Mouse (Mus musculus): ENCODE results near the gene Wdr83. TPM values are rescaled to one million over a fixed set of nuclear protein-coding genes. Genes with fewer than 3 reads are reported as not detected.
A peak's percentile ranks its signal among the peaks of the same experiment; 100 is the strongest.

The Wdr83 gene
- polyA plus RNA-seq, 1 experiment from 2014 or later = 50.5 TPM

DNA sequence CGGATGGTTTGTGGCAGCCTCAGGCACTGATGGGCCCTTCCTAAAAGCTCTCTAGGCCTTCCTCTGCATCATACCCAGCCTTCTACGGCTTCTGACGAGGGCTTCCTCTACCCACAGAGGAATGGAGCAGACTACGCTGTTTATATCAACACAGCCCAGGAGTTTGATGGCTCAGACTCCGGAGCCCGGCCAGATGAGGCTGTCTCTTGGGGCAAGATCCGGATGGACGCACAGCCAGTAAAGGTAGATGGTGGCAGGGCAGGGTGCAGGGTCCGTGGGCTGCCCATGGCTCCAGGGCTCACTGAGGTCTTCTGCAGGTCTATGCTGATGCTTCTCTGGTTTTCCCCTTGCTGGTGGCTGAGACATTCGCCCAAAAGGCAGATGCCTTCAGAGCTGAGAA lies 6.5 kb downstream of the Wdr83 start:
- Histone ChIP-seq H3K27me3 (no peaks in the 10 kb centered on the region), H3K36me3 (peaks cover 48% of the 10 kb centered on the region), H3K9ac (no peak overlapping the region), H3K4me1 (replicated peaks) (peaks cover 29% of the 10 kb centered on the region), H3K27ac (no peak overlapping the region), H3K4me3 (no peak overlapping the region), H3K9me3 (no peaks in the 10 kb centered on the region), H3K4me2 (no peak overlapping the region)
- WGBS = 97% methylated on average over 10 of the region's 10 CpGs
- no peak for ATAC-seq (ENCODE audit: low FRiP score)

DNA sequence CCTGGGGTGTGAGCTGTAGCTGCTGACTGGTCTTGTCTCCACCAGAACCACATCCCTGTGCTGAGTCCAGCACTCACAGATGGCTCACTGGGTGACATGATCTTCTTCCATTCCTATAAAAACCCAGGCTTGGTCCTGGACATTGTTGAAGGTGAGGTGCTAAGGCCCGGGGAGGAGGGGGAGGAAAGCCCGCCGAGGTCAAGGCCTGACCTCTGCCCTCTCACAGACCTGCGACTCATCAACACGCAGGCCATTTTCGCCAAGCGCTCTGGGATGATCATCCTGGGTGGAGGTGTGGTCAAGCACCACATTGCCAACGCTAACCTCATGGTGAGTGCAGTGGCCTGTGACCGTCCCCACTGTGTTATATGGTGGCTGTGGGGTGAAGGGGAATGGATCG lies 6.9 kb downstream of the Wdr83 start:
- H3K4me3 ChIP-seq = no peak overlapping the region
- peaks cover 25% of the 10 kb centered on the region for H3K4me1 ChIP-seq (replicated peaks)
- H3K4me2 ChIP-seq = no peak overlapping the region
- peaks cover 49% of the 10 kb centered on the region for H3K36me3 ChIP-seq
- H3K9me3 ChIP-seq = no peaks in the 10 kb centered on the region
- 84% methylated on average over 10 of the region's 10 CpGs for WGBS
- ATAC-seq (ENCODE audit: low FRiP score) = no peak
- H3K27me3 ChIP-seq = no peaks in the 10 kb centered on the region
- no peak overlapping the region for H3K27ac ChIP-seq
- no peak overlapping the region for H3K9ac ChIP-seq

DNA sequence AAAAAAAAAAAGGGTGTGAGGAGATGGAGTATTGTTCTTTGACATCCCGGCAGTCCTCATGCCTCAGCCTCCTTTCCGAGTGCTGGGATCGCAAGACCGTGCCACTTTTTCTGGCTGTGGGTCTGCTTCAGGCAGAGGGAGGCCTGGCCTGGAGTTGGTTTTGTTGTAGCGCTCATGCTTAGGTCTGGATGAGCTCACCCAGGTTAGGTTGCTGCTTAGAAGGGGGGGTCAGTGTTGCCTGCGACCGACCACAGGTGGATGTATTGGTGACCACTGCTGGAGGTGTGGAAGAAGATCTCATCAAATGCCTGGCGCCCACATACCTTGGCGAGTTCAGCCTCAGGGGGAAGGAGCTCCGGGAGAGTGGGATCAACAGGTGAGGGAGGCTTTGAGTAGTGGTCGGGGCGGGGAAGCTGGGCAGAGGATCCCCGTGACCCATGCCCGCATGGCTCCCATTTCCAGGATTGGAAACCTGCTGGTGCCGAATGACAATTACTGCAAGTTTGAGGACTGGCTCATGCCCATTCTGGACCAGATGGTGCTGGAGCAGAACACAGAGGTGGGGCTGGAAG lies 8.0 kb downstream of the Wdr83 start:
- peaks cover 25% of the 10 kb centered on the region for H3K4me1 ChIP-seq (replicated peaks)
- no peak overlapping the region for H3K9ac ChIP-seq
- no peak for ATAC-seq (ENCODE audit: low FRiP score)
- peak overlapping the region; percentile 68 for H3K4me2 ChIP-seq
- no peak overlapping the region for H3K27ac ChIP-seq
- peaks cover 51% of the 10 kb centered on the region for H3K36me3 ChIP-seq
- H3K4me3 ChIP-seq = no peak overlapping the region
- 93% methylated on average over 15 of the region's 15 CpGs for WGBS
- H3K27me3 ChIP-seq = no peaks in the 10 kb centered on the region
- H3K9me3 ChIP-seq = no peaks in the 10 kb centered on the region

DNA sequence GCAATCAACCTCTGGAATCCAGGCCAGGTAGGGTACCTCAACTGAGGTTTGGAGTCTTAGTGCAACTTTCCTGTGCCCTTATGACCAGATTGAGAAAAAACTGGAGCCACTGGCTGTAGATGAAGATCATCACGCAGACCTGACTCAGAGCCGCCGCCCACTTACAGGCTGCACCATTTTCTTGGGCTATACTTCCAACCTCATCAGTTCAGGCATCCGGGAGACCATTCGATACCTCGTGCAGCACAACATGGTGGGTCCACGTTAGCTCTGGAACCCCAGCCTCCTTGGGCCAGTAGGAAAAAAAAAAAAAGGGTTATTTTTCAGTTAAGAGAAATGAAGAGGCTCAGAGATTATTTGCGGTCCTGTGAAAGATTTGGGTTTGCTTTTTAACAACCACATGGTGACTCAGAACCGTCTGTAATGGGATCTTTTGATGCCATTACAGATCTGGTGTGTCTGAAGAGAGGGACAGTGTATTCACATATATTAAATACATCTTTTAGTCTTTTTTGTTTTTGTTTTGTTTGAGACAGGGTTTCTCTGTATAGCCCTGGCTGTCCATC lies 8.7 kb downstream of the Wdr83 start:
- peak overlapping the region; percentile 68 for H3K4me2 ChIP-seq
- no peak for ATAC-seq (ENCODE audit: low FRiP score)
- no peaks in the 10 kb centered on the region for H3K9me3 ChIP-seq
- peak overlapping the region; percentile 87 for H3K4me3 ChIP-seq
- H3K27me3 ChIP-seq = no peaks in the 10 kb centered on the region
- H3K9ac ChIP-seq = peak overlapping the region; percentile 89
- peaks cover 54% of the 10 kb centered on the region for H3K36me3 ChIP-seq
- 47% methylated on average over 9 of the region's 9 CpGs for WGBS
- H3K4me1 ChIP-seq (replicated peaks) = peaks cover 25% of the 10 kb centered on the region
- H3K27ac ChIP-seq = peak overlapping the region; percentile 94

DNA sequence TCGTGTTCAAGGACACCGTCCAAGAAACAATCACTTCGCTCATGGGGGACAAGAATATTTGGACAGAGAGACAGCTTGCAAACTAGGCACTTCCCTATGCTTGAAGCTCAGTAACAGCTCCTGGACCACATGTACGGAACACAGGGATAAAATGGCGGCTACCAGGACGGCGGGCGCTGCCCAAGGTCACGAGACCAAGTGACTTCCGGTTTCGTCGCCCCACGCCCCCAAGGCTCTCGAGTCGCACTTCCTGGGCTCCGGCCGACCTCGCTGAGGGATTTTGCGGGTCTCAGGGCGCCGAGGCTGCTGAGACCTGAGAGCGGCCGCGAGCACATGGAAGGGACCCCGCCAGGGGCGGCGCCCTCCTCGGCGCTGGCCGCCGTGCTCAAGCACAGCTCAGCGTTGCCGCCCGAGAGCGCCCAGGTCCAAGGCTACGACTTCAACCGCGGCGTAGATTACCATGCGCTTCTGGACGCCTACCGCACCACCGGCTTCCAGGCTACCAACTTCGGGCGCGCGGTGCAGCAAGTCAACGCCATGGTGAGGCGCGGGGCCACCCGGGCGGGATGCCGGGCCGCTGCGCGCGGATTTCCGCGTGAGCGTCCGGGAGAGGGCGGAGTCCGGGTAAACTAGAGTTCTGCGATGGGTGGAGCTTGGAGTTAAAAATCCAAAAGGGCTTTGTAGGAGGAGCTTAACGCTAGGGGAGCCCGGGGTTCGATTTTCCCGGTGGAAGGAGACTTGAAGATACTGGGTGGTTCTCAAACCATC lies 9.4 kb downstream of the Wdr83 start, which contains the start of gene Dhps:
Gene Dhps, plus strand, starts transcription at position 244 of the 768 bp plus-strand sequence.
- Histone ChIP-seq H3K36me3 (peaks cover 61% of the 10 kb centered on the region), H3K27ac (peak within 1 kb of the TSS; percentile 94), H3K27me3 (no peaks in the 10 kb centered on the region), H3K9ac (peak within 1 kb of the TSS; percentile 89), H3K4me3 (peak within 1 kb of the TSS; percentile 87), H3K4me1 (replicated peaks) (peaks cover 23% of the 10 kb centered on the region), H3K9me3 (no peaks in the 10 kb centered on the region), H3K4me2 (peak within 1 kb of the TSS; percentile 68)
- WGBS = under 1% methylated on average over 68 of the region's 68 CpGs
- peak; percentile 89 for ATAC-seq (ENCODE audit: low FRiP score)

DNA sequence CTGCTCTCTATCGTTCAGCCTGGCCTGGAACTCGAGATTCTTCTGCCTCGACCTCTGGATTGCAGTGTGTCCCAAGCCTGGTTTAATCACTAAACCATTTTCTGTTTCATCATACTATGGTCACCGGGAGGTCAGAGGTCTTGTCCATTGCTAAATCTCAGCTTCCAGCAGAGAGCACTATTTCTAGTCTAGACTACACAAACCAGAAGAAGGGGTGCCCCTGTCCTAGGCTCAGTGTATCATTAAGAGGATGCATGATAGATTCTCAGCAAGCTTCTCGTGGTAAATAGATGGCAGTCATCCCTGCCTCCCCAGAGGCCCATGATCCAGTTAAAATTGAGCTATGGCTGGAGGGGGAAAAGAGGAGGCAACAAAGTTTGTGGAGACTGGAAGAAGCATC lies 10.1 kb downstream of the Wdr83 start:
- Histone ChIP-seq H3K27me3 (no peaks in the 10 kb centered on the region), H3K36me3 (peaks cover 61% of the 10 kb centered on the region), H3K9ac (peak overlapping the region; percentile 89; the same call in 1 of the 2 replicates), H3K9me3 (no peaks in the 10 kb centered on the region), H3K4me1 (replicated peaks) (peaks cover 22% of the 10 kb centered on the region), H3K4me3 (peak overlapping the region; percentile 87), H3K27ac (peak overlapping the region; percentile 94), H3K4me2 (peak overlapping the region; percentile 68)
- WGBS = 86% methylated on average over 5 of the region's 5 CpGs
- no peak for ATAC-seq (ENCODE audit: low FRiP score)

DNA sequence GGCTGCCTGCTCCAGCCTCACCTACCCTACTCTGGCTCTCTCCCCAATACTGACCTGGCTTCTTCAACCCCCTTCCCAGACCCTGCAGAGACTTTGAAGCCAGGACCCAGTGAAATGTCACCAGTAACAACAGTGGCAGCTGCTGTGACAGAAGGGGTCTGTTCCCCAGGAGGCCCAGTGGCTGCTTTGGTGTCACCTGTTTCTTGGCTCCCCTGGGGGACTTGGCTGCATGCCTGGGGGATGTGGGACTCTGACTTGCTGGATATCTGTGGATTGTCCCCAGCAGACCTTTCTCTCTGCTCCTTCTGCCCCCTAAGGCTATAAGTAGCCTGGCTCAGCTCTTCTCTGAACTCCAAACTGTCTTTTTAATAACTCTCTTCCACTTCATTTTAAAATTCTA lies 13.1 kb downstream of the Wdr83 start, which contains the start of gene Gm5741:
Gene Gm5741, minus strand, starts transcription at position 1 of the 400 bp plus-strand sequence.
- Histone ChIP-seq H3K36me3 (peaks cover 50% of the 10 kb centered on the region), H3K4me1 (replicated peaks) (peaks cover 17% of the 10 kb centered on the region), H3K4me3 (no peak within 1 kb of the TSS), H3K9me3 (no peaks in the 10 kb centered on the region), H3K4me2 (no peak within 1 kb of the TSS), H3K27ac (no peak within 1 kb of the TSS), H3K27me3 (no peaks in the 10 kb centered on the region), H3K9ac (peak within 1 kb of the TSS; percentile 35; the same call in 1 of the 2 replicates)
- no peak for ATAC-seq (ENCODE audit: low FRiP score)

DNA sequence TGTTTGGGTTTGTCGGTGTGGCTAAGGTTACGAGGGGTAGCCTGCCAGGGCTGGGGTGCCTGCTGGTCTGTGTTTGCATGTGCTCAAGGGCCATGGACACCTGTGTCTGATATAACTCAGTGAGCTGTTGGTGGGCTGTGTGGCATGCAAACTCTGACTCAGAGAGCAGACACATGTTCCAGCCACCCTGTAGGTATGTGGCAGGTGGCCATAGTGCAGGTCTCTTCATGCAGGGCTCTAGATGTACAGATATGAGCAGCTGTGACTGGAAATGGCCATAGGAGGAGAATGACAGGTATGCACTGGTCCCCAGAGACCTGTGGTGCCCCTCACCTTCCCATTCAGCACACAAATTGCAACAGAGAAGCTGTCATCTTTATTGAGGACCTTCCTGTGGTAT lies 14.0 kb downstream of the Wdr83 start:
- H3K9ac ChIP-seq = no peak overlapping the region
- H3K27ac ChIP-seq = no peak overlapping the region
- no peak overlapping the region for H3K4me3 ChIP-seq
- 91% methylated on average over 2 of the region's 2 CpGs for WGBS
- peaks cover 14% of the 10 kb centered on the region for H3K4me1 ChIP-seq (replicated peaks)
- ATAC-seq (ENCODE audit: low FRiP score) = no peak
- H3K36me3 ChIP-seq = peaks cover 58% of the 10 kb centered on the region
- no peaks in the 10 kb centered on the region for H3K27me3 ChIP-seq
- H3K9me3 ChIP-seq = no peaks in the 10 kb centered on the region
- no peak overlapping the region for H3K4me2 ChIP-seq

DNA sequence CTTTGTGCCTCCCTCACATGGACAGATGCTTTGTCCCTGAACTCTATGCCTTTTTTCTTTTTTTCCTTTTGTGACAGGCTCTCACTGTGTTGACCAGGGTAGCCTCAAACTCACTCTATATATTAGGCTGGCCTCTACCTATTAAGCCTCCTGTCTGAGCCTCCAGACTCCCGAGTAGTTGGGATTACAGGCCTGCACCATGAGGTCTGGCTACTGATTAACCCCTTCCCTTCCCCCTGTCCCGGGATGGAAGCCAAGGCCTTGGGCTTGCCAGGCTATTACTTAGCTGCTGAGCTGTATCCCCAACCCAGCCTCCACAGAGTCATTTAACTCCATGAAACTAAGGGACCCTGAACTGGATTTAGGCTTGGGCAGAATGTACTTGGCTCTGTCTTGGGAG lies 15.9 kb downstream of the Wdr83 start:
- Histone ChIP-seq H3K9ac (no peak overlapping the region), H3K27ac (no peak overlapping the region), H3K4me1 (replicated peaks) (peaks cover 24% of the 10 kb centered on the region), H3K4me2 (no peak overlapping the region), H3K9me3 (no peaks in the 10 kb centered on the region), H3K36me3 (peaks cover 62% of the 10 kb centered on the region), H3K27me3 (no peaks in the 10 kb centered on the region), H3K4me3 (no peak overlapping the region)
- no peak for ATAC-seq (ENCODE audit: low FRiP score)
- WGBS = 43% methylated on average over 2 of the region's 2 CpGs

DNA sequence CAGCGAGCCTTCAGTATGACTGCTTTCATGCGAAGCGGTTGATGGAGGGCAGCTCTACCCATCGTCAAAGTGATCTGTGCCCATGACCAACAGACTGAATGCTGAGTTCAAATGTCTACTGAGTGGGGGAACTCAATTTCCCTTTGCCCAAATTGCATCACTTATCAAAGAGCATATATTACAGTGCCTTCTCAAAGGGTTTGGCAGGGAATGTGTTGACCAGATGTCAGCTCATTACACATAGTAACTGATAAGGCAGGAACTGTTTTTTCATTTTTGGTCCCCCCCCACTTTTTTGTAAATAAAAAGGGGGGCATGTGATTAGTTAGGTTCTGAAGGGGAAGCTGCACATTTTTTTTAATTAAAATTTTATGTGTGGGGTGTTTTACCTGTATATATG lies 18.5 kb downstream of the Wdr83 start:
- H3K9me3 ChIP-seq = no peaks in the 10 kb centered on the region
- H3K27ac ChIP-seq = no peak overlapping the region
- H3K4me3 ChIP-seq = no peak overlapping the region
- H3K9ac ChIP-seq = no peak overlapping the region
- 94% methylated on average over 4 of the region's 4 CpGs for WGBS
- peak overlapping the region; percentile 95; the same call in 1 of the 2 replicates for H3K4me2 ChIP-seq
- peaks cover 24% of the 10 kb centered on the region for H3K4me1 ChIP-seq (replicated peaks)
- ATAC-seq (ENCODE audit: low FRiP score) = no peak
- H3K36me3 ChIP-seq = peaks cover 47% of the 10 kb centered on the region
- no peaks in the 10 kb centered on the region for H3K27me3 ChIP-seq

DNA sequence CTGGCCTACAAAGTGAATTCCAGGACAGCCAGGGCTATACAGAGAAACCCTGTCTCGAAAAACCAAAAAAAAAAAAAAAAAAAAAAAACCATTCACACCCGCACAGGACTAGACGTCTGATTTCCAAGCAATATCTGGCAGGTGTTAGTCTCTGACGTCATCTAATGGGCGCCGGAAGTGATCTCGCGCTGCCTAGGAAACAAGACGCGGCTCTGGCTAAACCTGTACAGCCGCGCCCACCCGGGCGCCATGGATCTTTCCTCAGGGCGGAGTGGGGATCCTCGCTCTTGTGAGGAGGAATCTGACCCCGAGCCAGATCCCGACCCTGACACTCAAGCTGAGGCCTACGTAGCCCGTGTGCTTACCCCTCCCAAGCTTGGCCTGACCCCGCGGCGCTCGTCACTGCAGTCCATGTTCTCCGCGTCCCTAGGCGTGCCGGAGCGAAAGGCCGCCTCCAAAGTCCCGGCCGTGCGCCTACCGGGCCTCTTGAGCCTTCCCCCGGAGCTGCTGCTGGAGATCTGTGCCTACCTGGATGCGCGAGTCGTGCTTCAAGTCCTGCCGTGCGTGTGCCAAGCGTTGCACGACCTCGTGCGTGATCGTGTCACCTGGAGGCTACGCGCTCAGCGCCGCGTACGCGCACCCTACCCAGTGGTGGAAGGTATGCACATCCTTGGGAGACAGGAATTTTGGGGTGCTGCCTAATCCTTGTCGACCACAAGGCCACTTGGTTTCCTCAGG lies 21.1 kb downstream of the Wdr83 start, which contains the start of gene Fbxw9:
Gene Fbxw9, plus strand, starts transcription at position 177 of the 738 bp plus-strand sequence.
- peaks cover 46% of the 10 kb centered on the region for H3K36me3 ChIP-seq
- peak within 1 kb of the TSS; percentile 95 for H3K4me2 ChIP-seq
- ATAC-seq (ENCODE audit: low FRiP score) = peak; percentile 92
- H3K27me3 ChIP-seq = no peaks in the 10 kb centered on the region
- peaks cover 24% of the 10 kb centered on the region for H3K4me1 ChIP-seq (replicated peaks)
- H3K27ac ChIP-seq = peak within 1 kb of the TSS; percentile 70
- H3K4me3 ChIP-seq = peak within 1 kb of the TSS; percentile 94
- WGBS = 0% methylated on average over 53 of the region's 53 CpGs
- no peaks in the 10 kb centered on the region for H3K9me3 ChIP-seq
- peak within 1 kb of the TSS; percentile 91 for H3K9ac ChIP-seq

DNA sequence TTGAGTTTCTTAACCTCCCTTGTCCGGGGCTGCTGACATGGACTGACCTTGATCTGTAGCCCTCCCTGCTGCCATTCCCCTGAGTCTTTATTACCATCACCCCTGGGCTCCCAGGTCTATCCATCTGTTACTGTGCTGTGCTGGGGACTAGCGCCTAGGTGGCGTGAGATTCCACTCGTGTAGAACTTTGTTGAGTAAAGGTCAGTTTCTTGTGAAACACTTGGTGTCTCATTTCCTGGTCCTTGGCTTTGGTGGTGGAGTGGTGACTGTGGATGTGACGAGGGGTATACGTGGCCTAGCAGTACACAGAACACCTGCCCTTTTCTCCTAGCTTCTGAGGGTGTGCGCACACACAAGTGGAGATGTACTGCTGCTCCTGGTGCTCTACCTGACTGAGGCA lies 23.7 kb downstream of the Wdr83 start:
- peaks cover 22% of the 10 kb centered on the region for H3K4me1 ChIP-seq (replicated peaks)
- no peak overlapping the region for H3K4me3 ChIP-seq
- no peaks in the 10 kb centered on the region for H3K27me3 ChIP-seq
- H3K27ac ChIP-seq = no peak overlapping the region
- 87% methylated on average over 7 of the region's 7 CpGs for WGBS
- H3K4me2 ChIP-seq = no peak overlapping the region
- H3K9me3 ChIP-seq = no peaks in the 10 kb centered on the region
- ATAC-seq (ENCODE audit: low FRiP score) = no peak
- no peak overlapping the region for H3K9ac ChIP-seq
- H3K36me3 ChIP-seq = peaks cover 57% of the 10 kb centered on the region

All from hindbrain, embryonic 13.5 days (tissue).